Mouse (Mus musculus) left cerebral cortex, postnatal 14 days (tissue): Measurements from ENCODE around the gene Wwc1. TPM values are rescaled to one million over a fixed set of nuclear protein-coding genes. Genes with fewer than 3 reads are reported as not detected.
"Not testable (repeated sequence)": the region's sequence is repeated elsewhere in the genome, so short reads cannot be mapped to it uniquely, and the experiment has no call there.

Experiments
- DNase-seq, 2 experiments: peaks; one replicate each; pipeline ENCODE4 v3.0.0; 2021 to 2022; ENCODE audit warnings: low spot score in 2 of 2, mixed read lengths in 1 of 2
- intact Hi-C: fragments of 180-260 bp; cut with DNase I; formaldehyde crosslinking; loops from one replicate; pipeline ENCODE4 v1.15.1; 2025
- total RNA-seq, 2 experiments: library from RNA; stranded (reverse); gene quantifications; 2 replicates each; pipeline ENCODE4 v1.2.3; 2021

The Wwc1 gene
- total RNA-seq, 2 experiments from 2014 or later = 151 to 159 TPM

- intact Hi-C loops = loop anchor here (5.0 kb wide), 1 partner anchor 122 kb away; no protein-coding TSS in a partner anchor
- DNase-seq = no peak
Measured at GRCm38 (mm10) chr11:35855567-35855966, 124.8 kb downstream of the Wwc1 start.

DNA sequence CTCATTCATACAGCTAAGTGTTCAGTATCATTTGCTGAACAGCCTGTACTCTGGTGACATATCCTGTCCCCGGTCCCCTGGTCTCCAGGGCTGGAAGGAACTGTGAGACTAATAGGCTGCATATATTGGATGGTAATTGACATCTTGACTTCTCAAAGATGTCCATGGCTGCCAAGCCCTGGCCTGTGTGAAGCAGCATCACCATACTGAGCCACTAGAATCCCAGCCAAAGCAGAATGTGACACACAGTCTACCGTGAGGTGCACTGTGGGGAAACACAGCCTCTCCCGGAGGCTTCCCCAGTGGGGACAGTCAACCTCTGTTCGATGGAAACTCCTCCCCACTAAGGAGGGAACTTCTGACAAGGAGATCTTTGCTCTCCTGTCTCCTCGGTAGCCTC lies 125.4 kb downstream of the Wwc1 start:
- DNase-seq = no peak
- intact Hi-C loops = loop anchor here (5.0 kb wide), 1 partner anchor 122 kb away; no protein-coding TSS in a partner anchor

- DNase-seq = no peak
- intact Hi-C loops = no loop called here
Measured at GRCm38 (mm10) chr11:35853651-35854050, 126.7 kb downstream of the Wwc1 start.

DNA sequence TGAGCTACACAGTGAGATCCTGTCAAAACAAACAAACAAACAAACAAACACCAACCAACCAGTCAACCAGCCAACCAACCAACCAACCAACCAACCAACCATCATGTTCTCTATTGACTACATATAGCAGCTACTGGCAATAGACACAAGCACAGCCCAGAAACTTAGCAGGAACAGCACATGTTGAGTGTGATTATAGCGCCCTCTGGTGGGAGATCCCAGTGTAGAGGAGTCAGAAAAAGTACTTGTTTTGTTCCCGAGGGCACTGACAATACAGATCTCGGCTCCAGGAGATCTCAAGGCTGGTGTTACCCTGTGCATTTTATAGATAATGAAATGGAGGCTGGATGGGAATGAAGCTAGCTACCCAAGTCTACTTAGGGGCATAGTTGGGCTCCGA lies 127.6 kb downstream of the Wwc1 start:
- intact Hi-C loops = no loop called here
- peak; percentile 52 to 67 for DNase-seq

DNA sequence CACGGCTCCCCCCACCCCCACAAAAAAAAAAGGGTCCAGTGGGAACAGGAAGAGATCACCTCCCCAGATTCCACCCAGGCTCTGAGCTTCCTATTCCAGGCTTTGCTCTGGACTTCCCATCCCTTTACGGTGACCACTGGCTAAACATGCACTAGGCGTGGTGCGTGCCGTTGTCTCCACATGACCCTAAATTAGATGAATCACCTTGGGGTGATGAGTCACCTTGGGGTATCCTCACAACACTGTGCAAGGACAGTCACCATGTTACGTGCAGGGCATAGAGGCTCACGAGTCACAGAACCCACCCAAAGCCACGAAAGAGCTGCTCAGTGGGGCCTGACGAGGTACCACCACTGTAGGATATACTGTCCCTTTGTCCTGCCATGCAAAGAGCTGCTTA lies 136.0 kb downstream of the Wwc1 start:
- intact Hi-C loops = no loop called here
- DNase-seq = no peak

- DNase-seq, intact Hi-C loops: not testable (repeated sequence)
Measured at GRCm38 (mm10) chr11:35842560-35842959, 137.8 kb downstream of the Wwc1 start.

DNA sequence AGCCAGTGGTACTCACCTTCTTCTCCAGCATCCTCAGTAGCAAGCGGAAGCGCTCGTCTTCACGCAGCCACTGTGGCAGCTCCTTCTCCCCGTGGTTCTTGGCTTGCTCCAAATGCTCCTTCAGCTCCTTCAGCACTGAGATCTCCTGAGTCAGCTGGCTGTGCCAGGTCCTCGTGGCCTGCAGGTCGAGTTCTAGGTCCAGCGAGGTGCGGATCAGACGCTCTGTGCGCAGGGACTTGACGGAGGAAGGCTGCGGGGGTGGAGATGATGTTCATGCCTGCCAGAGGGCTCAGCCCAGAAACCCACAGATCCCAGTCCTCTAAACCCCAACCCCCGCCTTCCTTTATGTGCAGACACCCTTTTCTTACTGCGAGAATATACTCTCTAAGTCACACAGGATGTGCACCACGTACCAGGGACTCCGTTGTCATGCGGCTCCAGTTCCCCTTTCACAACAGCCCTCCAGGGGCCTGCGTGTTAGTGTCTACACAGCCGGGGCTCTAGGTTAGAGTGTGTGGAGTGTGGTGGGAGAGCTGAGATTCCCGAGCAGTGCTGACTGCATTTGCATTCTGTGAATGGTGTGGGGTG lies 138.5 kb downstream of the Wwc1 start:
- intact Hi-C loops = no loop called here
- no peak for DNase-seq

GRCm38 (mm10) chr11:35840806-35841205 lies 139.5 kb downstream of the Wwc1 start:
- intact Hi-C loops, DNase-seq: not testable (repeated sequence)

GRCm38 (mm10) chr11:35840282-35840681 lies 140.0 kb downstream of the Wwc1 start:
- intact Hi-C loops = no loop called here
- DNase-seq = no peak

- intact Hi-C loops = no loop called here
- peak; percentile 68 for DNase-seq
Measured at GRCm38 (mm10) chr11:35838345-35839338, 141.7 kb downstream of the Wwc1 start.

GRCm38 (mm10) chr11:35837156-35838126 lies 142.9 kb downstream of the Wwc1 start:
- no peak for DNase-seq
- intact Hi-C loops = no loop called here

DNA sequence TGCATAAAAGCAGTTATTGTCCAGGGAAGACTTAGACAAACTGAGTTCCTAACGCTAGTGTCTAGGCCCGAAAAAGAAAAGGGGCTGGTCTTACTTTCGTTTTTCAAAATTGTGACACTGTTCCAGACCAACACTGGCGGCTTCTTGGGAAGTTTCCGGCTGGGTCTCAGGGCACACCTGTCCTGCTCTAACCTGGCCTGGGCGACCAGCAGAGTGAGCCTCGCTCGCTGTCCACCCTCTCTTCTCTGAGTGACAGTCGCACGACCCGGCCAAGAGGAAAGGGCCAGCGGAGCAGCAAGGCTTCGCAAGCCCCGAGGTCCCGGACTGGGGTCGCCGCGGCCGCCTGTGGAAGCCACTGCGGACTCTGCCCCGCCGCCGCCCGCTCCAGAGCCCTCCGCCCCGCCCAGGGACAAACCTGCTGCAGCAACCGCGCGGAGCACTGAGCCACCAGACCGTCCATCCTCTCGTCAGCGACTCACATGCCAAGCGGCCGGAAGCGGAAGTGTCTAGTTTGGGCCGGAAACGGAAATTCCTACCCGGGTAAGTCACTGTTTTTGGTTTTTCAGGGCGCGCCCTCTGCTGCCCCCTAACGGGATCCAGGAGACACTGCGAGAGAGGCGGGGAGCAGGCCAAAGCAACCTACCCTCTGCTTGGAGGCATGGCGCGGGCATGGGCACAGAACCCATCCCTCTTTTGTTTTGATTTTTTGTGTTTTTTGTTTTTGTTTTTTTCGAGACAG lies 146.1 kb downstream of the Wwc1 start, which contains the start of gene Rars:
Rars (minus strand) TSS at position 485 of the 739 bp plus-strand sequence.
- peak; percentile 96 for DNase-seq
- intact Hi-C loops = loop anchor here (5.0 kb wide), 2 partner anchors 57 to 168 kb away; no protein-coding TSS in a partner anchor

- DNase-seq = no peak
- intact Hi-C loops = loop anchor here (5.0 kb wide), 2 partner anchors 56 to 169 kb away; no protein-coding TSS in a partner anchor
Measured at GRCm38 (mm10) chr11:35833270-35833669, 147.1 kb downstream of the Wwc1 start.

GRCm38 (mm10) chr11:35832139-35832538 lies 148.2 kb downstream of the Wwc1 start:
- no peak for DNase-seq

DNA sequence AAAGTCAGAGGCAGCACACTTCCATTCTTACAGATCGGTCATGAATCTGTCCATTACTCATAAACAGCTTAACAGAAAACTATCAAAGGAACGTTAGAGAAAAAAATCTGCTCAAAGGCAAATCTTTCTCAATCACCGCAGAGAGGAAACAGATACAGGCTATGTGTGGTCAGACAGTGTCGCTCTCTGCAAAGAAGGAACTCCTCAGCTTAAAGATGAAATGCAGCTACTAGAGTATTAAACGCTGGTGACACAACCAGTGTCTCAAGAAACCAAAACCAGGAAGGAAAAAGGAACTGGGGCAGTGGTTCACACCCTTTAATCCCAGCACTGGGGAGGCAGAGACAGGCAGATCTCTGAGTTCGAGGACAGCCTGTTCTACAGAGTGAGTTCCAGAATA lies 152.6 kb downstream of the Wwc1 start:
- intact Hi-C loops = no loop called here
- no peak for DNase-seq

More at GRCm38 (mm10) chr11:35832139-35832538, 148.2 kb downstream of the Wwc1 start:
- intact Hi-C loops = loop anchor here (5.0 kb wide), 2 partner anchors 55 to 170 kb away; no protein-coding TSS in a partner anchor

- intact Hi-C loops = no loop called here
- DNase-seq = no peak
Measured at GRCm38 (mm10) chr11:35816316-35816715, 164.0 kb downstream of the Wwc1 start.

GRCm38 (mm10) chr11:35811458-35811857 lies 168.9 kb downstream of the Wwc1 start:
- no peak for DNase-seq
- intact Hi-C loops = no loop called here

DNA sequence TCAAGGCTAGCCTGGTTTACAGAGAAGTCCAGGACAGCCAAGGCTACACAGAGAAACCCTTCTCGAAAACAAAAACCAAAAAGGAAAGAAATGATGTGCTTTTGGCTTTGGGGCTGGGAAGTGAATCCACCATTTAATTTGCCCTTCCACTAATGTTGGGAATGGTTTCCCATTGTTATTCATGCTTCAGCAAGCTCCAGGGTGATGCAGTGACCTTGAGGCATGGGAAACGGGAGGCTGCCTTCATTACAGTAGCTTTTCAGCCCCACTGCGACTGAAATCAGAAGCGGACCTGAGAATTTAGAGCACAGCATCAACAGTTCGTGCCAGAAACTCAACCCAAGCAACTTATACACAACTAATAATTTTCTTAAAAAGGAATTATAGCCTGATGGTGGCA lies 179.0 kb downstream of the Wwc1 start:
- DNase-seq = no peak
- intact Hi-C loops = no loop called here
